Mouse (Mus musculus) liver, embryonic 11.5 days (tissue): ENCODE results near the gene 4930415O20Rik. TPM values are rescaled to one million over a fixed set of nuclear protein-coding genes. Genes with fewer than 3 reads are reported as not detected.

Experiments
- ATAC-seq: fragments of 200-750 bp; cut with Nextera tagmentation; replicated peaks from 2 replicates; pipeline ENCODE4 v1.8.0; 2017; ENCODE audit warnings: moderate number of reproducible peaks, mild to moderate bottlenecking, moderate TSS enrichment, moderate library complexity; ENCODE audit not compliant: low FRiP score
- DNase-seq: peaks from one replicate; pipeline ENCODE4 v3.0.0-alpha.2; 2017; ENCODE audit warnings: low spot score
- H3K27ac ChIP-seq: fragments of 300-500 bp; sonication (generic); 2 replicates; pipeline ENCODE4 v1.5.1; 2014; ENCODE audit warnings: mild to moderate bottlenecking, low read depth, low read length, control low read depth
- H3K27me3 ChIP-seq: fragments of 300-500 bp; sonication (generic); replicated peaks from 2 replicates; pipeline ENCODE4 v1.6.1; 2014; ENCODE audit warnings: low read length, mixed read lengths; ENCODE audit not compliant: control insufficient read depth, insufficient read depth
- H3K36me3 ChIP-seq: fragments of 300-500 bp; sonication (generic); 2 replicates; pipeline ENCODE4 v1.6.1; 2014; ENCODE audit warnings: mild to moderate bottlenecking, low read length, moderate library complexity, mixed read lengths; ENCODE audit not compliant: control insufficient read depth, insufficient read depth
- H3K4me1 ChIP-seq: fragments of 300-500 bp; sonication (generic); replicated peaks from 2 replicates; pipeline ENCODE4 v1.6.1; 2014; ENCODE audit warnings: low read length, mixed read lengths; ENCODE audit not compliant: control insufficient read depth, insufficient read depth
- H3K4me2 ChIP-seq: fragments of 300-500 bp; sonication (generic); 2 replicates; pipeline ENCODE4 v1.6.1; 2014; ENCODE audit warnings: mild to moderate bottlenecking, control low read depth, moderate library complexity
- H3K4me3 ChIP-seq: fragments of 300-500 bp; sonication (generic); 2 replicates; pipeline ENCODE4 v1.5.1; 2014; ENCODE audit warnings: low read depth, low read length, control low read depth
- H3K9ac ChIP-seq: fragments of 300-500 bp; sonication (generic); 2 replicates; pipeline ENCODE4 v1.6.1; 2014; ENCODE audit warnings: low read depth, low read length, control low read depth
- H3K9me3 ChIP-seq: fragments of 300-500 bp; sonication (generic); 2 replicates; pipeline ENCODE4 v1.6.1; 2016; ENCODE audit warnings: low read length, inconsistent platforms, mixed read lengths; ENCODE audit not compliant: control insufficient read depth
- WGBS: fragments of 180-500 bp; shearing (Covaris S2); extraction: QIAGEN DNeasy Blood & Tissue Kit; methylation state at CpG from one replicate; pipeline ENCODE4 v1.1.7; 2014; 5-methylcytosine and 5-hydroxymethylcytosine counted together
- polyA plus RNA-seq: library from polyadenylated mRNA; unstranded; fragments of >200 nt; fragmentation: Nextera tagmentation; extraction: Ambion mirVana; gene quantifications from 2 replicates; pipeline ENCODE4 v1.2.1, GENCODE M21; 2014

4930415O20Rik gene
- polyA plus RNA-seq, 1 experiment from 2014 or later: 0.55 TPM

GRCm38 (mm10) chr15:98633822-98634470 lies 63.1 kb downstream of the 4930415O20Rik start:
- no peak overlapping the region; the same call in 1 of the 2 replicates for H3K27ac ChIP-seq
- H3K36me3 ChIP-seq: no peaks in the 10 kb centered on the region
- DNase-seq (no peak), ATAC-seq (no peak)
- no peaks in the 10 kb centered on the region for H3K9me3 ChIP-seq
- WGBS: under 1% methylated on average over 25 of the region's 25 CpGs
- H3K4me3 ChIP-seq: peak overlapping the region; percentile 76
- peaks cover 90% of the 10 kb centered on the region for H3K27me3 ChIP-seq
- H3K9ac ChIP-seq: peak overlapping the region; percentile 60
- peak overlapping the region; percentile 98 for H3K4me2 ChIP-seq
- peaks cover 22% of the 10 kb centered on the region for H3K4me1 ChIP-seq

DNA sequence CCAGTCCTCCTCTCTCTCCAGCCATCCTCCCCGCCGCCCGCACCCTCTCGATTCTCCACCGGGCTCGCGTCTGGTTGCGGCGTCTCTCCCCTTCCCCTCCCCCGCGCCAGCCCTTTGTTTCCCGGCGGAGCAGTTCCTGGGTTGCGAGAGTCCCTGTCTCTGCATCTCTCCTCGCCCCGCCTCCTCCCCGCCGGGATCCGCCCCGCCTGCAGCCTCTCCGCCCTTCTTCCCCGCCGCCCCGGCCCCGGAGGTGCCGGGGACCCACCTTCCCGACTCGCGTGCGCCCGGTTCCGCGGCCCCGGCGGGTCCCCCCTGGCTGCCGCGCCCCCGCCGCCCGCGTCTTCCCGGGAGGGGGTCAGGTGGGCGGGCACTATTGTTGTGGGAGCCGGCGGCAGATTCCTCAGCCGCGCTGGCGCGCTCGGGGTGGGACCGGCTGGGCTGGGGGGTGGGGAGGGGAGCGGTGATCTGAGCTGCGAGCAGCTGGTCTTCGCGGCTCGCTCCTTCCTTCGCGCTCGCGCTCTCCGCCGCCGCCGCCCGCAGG lies 63.8 kb downstream of the 4930415O20Rik start:
- ATAC-seq (peak; percentile 46; the same call in 1 of the 2 replicates), DNase-seq (peak; percentile 83)
- under 1% methylated on average over 60 of the region's 65 CpGs for WGBS
- Histone ChIP-seq H3K9ac (peak overlapping the region; percentile 60), H3K27ac (peak overlapping the region; percentile 38), H3K4me1 (peaks cover 22% of the 10 kb centered on the region), H3K27me3 (peaks cover 90% of the 10 kb centered on the region), H3K4me2 (peak overlapping the region; percentile 98), H3K36me3 (no peaks in the 10 kb centered on the region), H3K4me3 (peak overlapping the region; percentile 76), H3K9me3 (no peaks in the 10 kb centered on the region)

- Histone ChIP-seq H3K4me2 (peak overlapping the region; percentile 98), H3K36me3 (no peaks in the 10 kb centered on the region), H3K4me3 (peak overlapping the region; percentile 76), H3K4me1 (peaks cover 22% of the 10 kb centered on the region), H3K27me3 (peaks cover 90% of the 10 kb centered on the region), H3K9me3 (no peaks in the 10 kb centered on the region), H3K27ac (peak overlapping the region; percentile 38; the same call in 1 of the 2 replicates), H3K9ac (peak overlapping the region; percentile 60)
- DNase-seq (no peak), ATAC-seq (no peak)
- WGBS: 2% methylated on average over 21 of the region's 21 CpGs
Measured at GRCm38 (mm10) chr15:98635291-98635841, 64.6 kb downstream of the 4930415O20Rik start.

DNA sequence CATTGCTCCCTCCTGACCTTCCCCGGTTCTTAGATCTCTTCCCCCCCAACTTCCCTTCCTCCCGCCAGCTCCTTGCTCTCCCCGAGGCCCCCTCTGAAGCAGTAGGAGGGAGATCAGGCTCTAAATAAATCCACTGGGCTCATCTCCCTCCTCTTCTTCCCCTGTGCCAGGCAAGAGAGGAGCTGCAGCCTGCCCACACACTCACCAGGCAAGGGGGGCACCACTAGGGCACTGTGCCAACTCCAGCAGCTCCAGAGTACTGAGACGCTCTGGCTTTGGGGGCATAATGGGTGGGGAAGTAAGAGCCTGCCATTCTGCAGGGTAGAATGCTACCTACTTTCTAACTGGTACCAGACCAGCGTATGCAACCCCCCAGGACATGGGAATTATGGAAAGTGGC lies 65.7 kb downstream of the 4930415O20Rik start:
- Histone ChIP-seq H3K9me3 (no peaks in the 10 kb centered on the region), H3K4me3 (no peak overlapping the region), H3K36me3 (no peaks in the 10 kb centered on the region; the same call in 1 of the 2 replicates), H3K4me1 (peaks cover 19% of the 10 kb centered on the region), H3K27me3 (peaks cover 82% of the 10 kb centered on the region), H3K4me2 (no peak overlapping the region), H3K27ac (no peak overlapping the region), H3K9ac (no peak overlapping the region)
- WGBS: 48% methylated on average over 5 of the region's 5 CpGs
- ATAC-seq (no peak), DNase-seq (no peak)

DNA sequence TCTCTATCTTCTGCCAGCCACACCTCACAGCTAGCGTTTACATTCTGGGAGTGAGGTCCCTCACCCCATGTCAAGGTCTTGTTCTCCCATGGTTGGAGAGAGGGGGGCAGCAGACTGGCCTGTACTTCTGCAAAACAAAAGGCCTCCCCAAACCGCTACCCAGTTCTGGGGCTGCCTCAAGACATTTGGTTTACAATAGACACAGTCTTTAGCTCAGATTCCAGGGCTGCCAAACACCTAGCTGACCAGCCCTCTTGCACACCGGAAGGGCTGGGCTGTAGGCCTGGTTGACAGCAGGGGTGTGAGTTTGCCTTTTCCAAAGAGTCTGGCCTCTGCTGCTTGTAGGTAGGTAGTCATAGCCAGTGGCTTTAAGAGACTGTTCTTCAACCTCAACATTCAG lies 66.4 kb downstream of the 4930415O20Rik start:
- no peaks in the 10 kb centered on the region; the same call in 1 of the 2 replicates for H3K36me3 ChIP-seq

More for the DNA sequence above, 66.4 kb downstream of the 4930415O20Rik start:
- peaks cover 14% of the 10 kb centered on the region for H3K4me1 ChIP-seq
- no peak overlapping the region for H3K9ac ChIP-seq
- peaks cover 76% of the 10 kb centered on the region for H3K27me3 ChIP-seq
- WGBS: 45% methylated on average over 3 of the region's 3 CpGs
- no peaks in the 10 kb centered on the region for H3K9me3 ChIP-seq
- ATAC-seq (no peak), DNase-seq (no peak)
- no peak overlapping the region for H3K27ac ChIP-seq
- H3K4me3 ChIP-seq: no peak overlapping the region
- no peak overlapping the region for H3K4me2 ChIP-seq

Other genes with a start within 250 kb of the 4930415O20Rik start
- gene Olfr284, start 230.0 kb upstream of the 4930415O20Rik start, polyA plus RNA-seq: not detected in 2 replicates
- gene Olfr283, start 190.1 kb upstream of the 4930415O20Rik start, polyA plus RNA-seq: not detected in 2 replicates
- not detected in 2 replicates for gene Olfr282, start 139.8 kb upstream of the 4930415O20Rik start, polyA plus RNA-seq
- not detected in 2 replicates for gene Olfr281, start 118.4 kb upstream of the 4930415O20Rik start, polyA plus RNA-seq
- not detected in 2 replicates for gene OR5BS1P, start 101.1 kb upstream of the 4930415O20Rik start, polyA plus RNA-seq
- gene Lalba, start 88.3 kb upstream of the 4930415O20Rik start, polyA plus RNA-seq: not detected in 2 replicates
- gene Olfr279, start 78.6 kb upstream of the 4930415O20Rik start, polyA plus RNA-seq: not detected in 2 replicates
- 92.6 and 94.2 TPM in 2 replicates for gene Kansl2, start 36.7 kb upstream of the 4930415O20Rik start, polyA plus RNA-seq
- gene Ccnt1, start 81 bp upstream of the 4930415O20Rik start, polyA plus RNA-seq: 56.0 and 56.3 TPM in 2 replicates
- 8.3 and 12.3 TPM in 2 replicates for gene Adcy6, start 39.1 kb downstream of the 4930415O20Rik start, polyA plus RNA-seq
- gene Cacnb3, start 59.8 kb downstream of the 4930415O20Rik start, polyA plus RNA-seq: 13.2 TPM in 2 replicates
- gene Ddx23, start 91.9 kb downstream of the 4930415O20Rik start, polyA plus RNA-seq: 18.8 and 19.4 TPM in 2 replicates
- 0.60 and 0.68 TPM in 2 replicates for gene Rnd1, start 106.5 kb downstream of the 4930415O20Rik start, polyA plus RNA-seq
- 0.09 and 0.19 TPM in 2 replicates for gene Ccdc65, start 137.2 kb downstream of the 4930415O20Rik start, polyA plus RNA-seq
- 101 and 105 TPM in 2 replicates for gene Fkbp11, start 157.2 kb downstream of the 4930415O20Rik start, polyA plus RNA-seq
- 25.3 and 25.8 TPM in 2 replicates for gene Arf3, start 192.2 kb downstream of the 4930415O20Rik start, polyA plus RNA-seq
- gene Wnt10b, start 207.1 kb downstream of the 4930415O20Rik start, polyA plus RNA-seq: not detected in 2 replicates
- not detected in 2 replicates for gene Wnt1, start 218.9 kb downstream of the 4930415O20Rik start, polyA plus RNA-seq
- 0.12 and 0.16 TPM in 2 replicates for gene Ddn, start 238.5 kb downstream of the 4930415O20Rik start, polyA plus RNA-seq